Mouse (Mus musculus) forebrain, embryonic 12.5 days (tissue): ENCODE measurements around the gene Sh3rf3. TPM values are rescaled to one million over a fixed set of nuclear protein-coding genes. Genes with fewer than 3 reads are reported as not detected.

Experiments used
- ATAC-seq: fragments of 200-750 bp; cut with Nextera tagmentation; 2 replicates; pipeline ENCODE4 v1.8.0; 2017; ENCODE audit warnings: moderate TSS enrichment; ENCODE audit not compliant: low FRiP score
- H3K27ac ChIP-seq: fragments of 300-500 bp; sonication (generic); 2 replicates; pipeline ENCODE4 v1.5.1; 2016; ENCODE audit warnings: mild to moderate bottlenecking
- H3K27me3 ChIP-seq: fragments of 300-500 bp; sonication (generic); 2 replicates; pipeline ENCODE4 v1.6.1; 2016; ENCODE audit warnings: mild to moderate bottlenecking
- H3K36me3 ChIP-seq: fragments of 300-500 bp; sonication (generic); replicated peaks from 2 replicates; pipeline ENCODE4 v1.6.1; 2016; ENCODE audit warnings: mild to moderate bottlenecking
- H3K4me1 ChIP-seq: fragments of 300-500 bp; sonication (generic); 2 replicates; pipeline ENCODE4 v1.6.1; 2016
- H3K4me2 ChIP-seq: fragments of 300-500 bp; sonication (generic); 2 replicates; pipeline ENCODE4 v1.6.1; 2016; ENCODE audit warnings: mild to moderate bottlenecking, moderate library complexity
- H3K4me3 ChIP-seq: fragments of 300-500 bp; sonication (generic); replicated peaks from 2 replicates; pipeline ENCODE4 v1.5.1; 2016; ENCODE audit warnings: mild to moderate bottlenecking
- H3K9ac ChIP-seq: fragments of 300-500 bp; sonication (generic); 2 replicates; pipeline ENCODE4 v1.6.1; 2016; ENCODE audit warnings: mild to moderate bottlenecking
- H3K9me3 ChIP-seq: fragments of 300-500 bp; sonication (generic); 2 replicates; pipeline ENCODE4 v1.6.1; 2016
- WGBS: fragments of 180-500 bp; shearing (Covaris S2); methylation state at CpG from one replicate; pipeline ENCODE4 v1.1.7; 2016; 5-methylcytosine and 5-hydroxymethylcytosine counted together
- polyA plus RNA-seq: library from polyadenylated mRNA; unstranded; fragments of >200 nt; fragmentation: Nextera tagmentation; extraction: Ambion mirVana; gene quantifications from 2 replicates; pipeline ENCODE4 v1.2.1, GENCODE M21; 2016

Sh3rf3 gene
- 3.1 and 3.8 TPM in 2 replicates for polyA plus RNA-seq

GRCm38 (mm10) chr10:58813081-58813800, at the start of gene Sh3rf3:
Gene Sh3rf3, plus strand, starts transcription at chr10:58813359.
- peaks cover 42% of the 10 kb centered on the region for H3K27me3 ChIP-seq
- H3K4me2 ChIP-seq: peak within 1 kb of the TSS; percentile 100
- 0% methylated on average over 73 of the region's 79 CpGs for WGBS
- peaks cover 23% of the 10 kb centered on the region for H3K4me1 ChIP-seq
- ATAC-seq: peak; percentile 62
- peak within 1 kb of the TSS; percentile 68 for H3K9ac ChIP-seq
- H3K9me3 ChIP-seq: no peaks in the 10 kb centered on the region
- peak within 1 kb of the TSS; percentile 60; the same call in 1 of the 2 replicates for H3K27ac ChIP-seq
- H3K4me3 ChIP-seq: peak within 1 kb of the TSS; percentile 75
- H3K36me3 ChIP-seq: no peaks in the 10 kb centered on the region

GRCm38 (mm10) chr10:58788486-58789274, 24.5 kb upstream of the Sh3rf3 start:
- H3K27ac ChIP-seq: no peak overlapping the region
- H3K36me3 ChIP-seq: no peaks in the 10 kb centered on the region
- no peaks in the 10 kb centered on the region for H3K4me1 ChIP-seq
- 89% methylated on average over 8 of the region's 8 CpGs for WGBS
- no peaks in the 10 kb centered on the region for H3K9me3 ChIP-seq
- H3K9ac ChIP-seq: no peak overlapping the region
- no peak overlapping the region for H3K4me3 ChIP-seq
- H3K4me2 ChIP-seq: no peak overlapping the region
- no peak for ATAC-seq
- no peaks in the 10 kb centered on the region for H3K27me3 ChIP-seq

- H3K4me3 ChIP-seq: no peak overlapping the region
- H3K9me3 ChIP-seq: no peaks in the 10 kb centered on the region
- H3K4me2 ChIP-seq: no peak overlapping the region
- H3K9ac ChIP-seq: no peak overlapping the region
- H3K4me1 ChIP-seq: peaks cover 10% of the 10 kb centered on the region; the same call in 1 of the 2 replicates
- ATAC-seq: no peak
- 88% methylated on average over 8 of the region's 8 CpGs for WGBS
- 0 out of 2 replicates have a peak, but pooled peaks cover 4% of the 10 kb centered on the region for H3K27me3 ChIP-seq
- no peak overlapping the region for H3K27ac ChIP-seq
- H3K36me3 ChIP-seq: no peaks in the 10 kb centered on the region
Observed at GRCm38 (mm10) chr10:58797555-58797954, 15.6 kb upstream of the Sh3rf3 start.

GRCm38 (mm10) chr10:58798156-58798555, 15.0 kb upstream of the Sh3rf3 start:
- WGBS: 87% methylated on average over 3 of the region's 3 CpGs
- Histone ChIP-seq H3K36me3 (no peaks in the 10 kb centered on the region), H3K4me2 (no peak overlapping the region), H3K27me3 (0 out of 2 replicates have a peak, but pooled peaks cover 4% of the 10 kb centered on the region), H3K9ac (no peak overlapping the region), H3K4me1 (peaks cover 10% of the 10 kb centered on the region; the same call in 1 of the 2 replicates), H3K27ac (no peak overlapping the region), H3K9me3 (no peaks in the 10 kb centered on the region), H3K4me3 (no peak overlapping the region)
- no peak for ATAC-seq

- no peaks in the 10 kb centered on the region for H3K9me3 ChIP-seq
- peak overlapping the region; percentile 65; the same call in 1 of the 2 replicates for H3K27ac ChIP-seq
- H3K36me3 ChIP-seq: no peaks in the 10 kb centered on the region
- H3K4me3 ChIP-seq: 0 out of 2 replicates have a peak overlapping the region, but pooled peaks have one; percentile 1
- peaks cover 10% of the 10 kb centered on the region; the same call in 1 of the 2 replicates for H3K4me1 ChIP-seq
- H3K9ac ChIP-seq: no peak overlapping the region
- peak; percentile 87 for ATAC-seq
- peak overlapping the region; percentile 41 for H3K4me2 ChIP-seq
- WGBS: 19% methylated on average over 21 of the region's 21 CpGs
- H3K27me3 ChIP-seq: 0 out of 2 replicates have a peak, but pooled peaks cover 4% of the 10 kb centered on the region
Observed at GRCm38 (mm10) chr10:58800996-58801433, 12.1 kb upstream of the Sh3rf3 start.

- no peak for ATAC-seq
- WGBS: 75% methylated on average over 1 of the region's 1 CpGs
Observed at GRCm38 (mm10) chr10:58802391-58802790, 10.8 kb upstream of the Sh3rf3 start.

GRCm38 (mm10) chr10:58807956-58808355, 5.2 kb upstream of the Sh3rf3 start:
- H3K27ac ChIP-seq: no peak overlapping the region
- H3K36me3 ChIP-seq: no peaks in the 10 kb centered on the region
- no peak overlapping the region for H3K4me2 ChIP-seq
- H3K4me1 ChIP-seq: peaks cover 5% of the 10 kb centered on the region; the same call in 1 of the 2 replicates
- ATAC-seq: no peak
- H3K27me3 ChIP-seq: peaks cover 19% of the 10 kb centered on the region
- no peaks in the 10 kb centered on the region for H3K9me3 ChIP-seq
- no peak overlapping the region for H3K9ac ChIP-seq
- WGBS: 79% methylated on average over 3 of the region's 3 CpGs
- H3K4me3 ChIP-seq: no peak overlapping the region

More at GRCm38 (mm10) chr10:58802391-58802790, 10.8 kb upstream of the Sh3rf3 start:
- Histone ChIP-seq H3K4me1 (peaks cover 10% of the 10 kb centered on the region; the same call in 1 of the 2 replicates), H3K27me3 (peaks cover under 1% of the 10 kb centered on the region; the same call in 1 of the 2 replicates), H3K9me3 (no peaks in the 10 kb centered on the region), H3K4me2 (no peak overlapping the region), H3K4me3 (no peak overlapping the region), H3K9ac (no peak overlapping the region), H3K36me3 (no peaks in the 10 kb centered on the region), H3K27ac (no peak overlapping the region)

- ATAC-seq: no peak
- H3K4me2 ChIP-seq: no peak overlapping the region
Observed at GRCm38 (mm10) chr10:58810181-58810580, 3.0 kb upstream of the Sh3rf3 start.

GRCm38 (mm10) chr10:58812210-58813080, 714 bp upstream of the Sh3rf3 start:
- Histone ChIP-seq H3K27ac (peak overlapping the region; percentile 60; the same call in 1 of the 2 replicates), H3K4me2 (peak overlapping the region; percentile 100), H3K4me1 (peaks cover 23% of the 10 kb centered on the region), H3K36me3 (no peaks in the 10 kb centered on the region), H3K9me3 (no peaks in the 10 kb centered on the region), H3K9ac (peak overlapping the region; percentile 68), H3K4me3 (peak overlapping the region; percentile 75), H3K27me3 (peaks cover 42% of the 10 kb centered on the region)
- under 1% methylated on average over 63 of the region's 63 CpGs for WGBS
- ATAC-seq: peak; percentile 88

More at GRCm38 (mm10) chr10:58810181-58810580, 3.0 kb upstream of the Sh3rf3 start:
- Histone ChIP-seq H3K9ac (no peak overlapping the region), H3K27ac (no peak overlapping the region), H3K27me3 (peaks cover 38% of the 10 kb centered on the region), H3K9me3 (no peaks in the 10 kb centered on the region), H3K4me1 (peaks cover 23% of the 10 kb centered on the region), H3K4me3 (no peak overlapping the region), H3K36me3 (no peaks in the 10 kb centered on the region)
- WGBS: 84% methylated on average over 5 of the region's 5 CpGs

- peak overlapping the region; percentile 100 for H3K4me2 ChIP-seq
- H3K4me3 ChIP-seq: peak overlapping the region; percentile 75
- H3K27me3 ChIP-seq: peaks cover 42% of the 10 kb centered on the region
- H3K27ac ChIP-seq: no peak overlapping the region
- peak overlapping the region; percentile 68 for H3K9ac ChIP-seq
- H3K9me3 ChIP-seq: no peaks in the 10 kb centered on the region
- peak; percentile 37; the same call in 1 of the 2 replicates for ATAC-seq
- H3K4me1 ChIP-seq: peaks cover 23% of the 10 kb centered on the region
- no peaks in the 10 kb centered on the region for H3K36me3 ChIP-seq
- under 1% methylated on average over 35 of the region's 35 CpGs for WGBS
Observed at GRCm38 (mm10) chr10:58813801-58814191, 637 bp downstream of the Sh3rf3 start.

- Histone ChIP-seq H3K36me3 (no peaks in the 10 kb centered on the region), H3K4me1 (peaks cover 23% of the 10 kb centered on the region), H3K27me3 (peaks cover 42% of the 10 kb centered on the region), H3K4me3 (peak overlapping the region; percentile 75), H3K4me2 (peak overlapping the region; percentile 100), H3K9me3 (no peaks in the 10 kb centered on the region), H3K27ac (no peak overlapping the region), H3K9ac (peak overlapping the region; percentile 45; the same call in 1 of the 2 replicates)
- no peak for ATAC-seq
- 38% methylated on average over 7 of the region's 7 CpGs for WGBS
Observed at GRCm38 (mm10) chr10:58814486-58814885, 1.3 kb downstream of the Sh3rf3 start.
